Mouse (Mus musculus) MEL (cell line): ENCODE measurements around the gene Nabp2. TPM values are rescaled to one million over a fixed set of nuclear protein-coding genes. Genes with fewer than 3 reads are reported as not detected.

Source experiments
- DNase-seq: peaks from one replicate; pipeline ENCODE4 v3.0.0; 2011; ENCODE audit warnings: low read depth, low spot score
- H3K27ac ChIP-seq: 2 replicates; pipeline ENCODE4 v1.5.1; 2012; ENCODE audit warnings: low read depth, mild to moderate bottlenecking, control low read depth, low read length, moderate library complexity; ENCODE audit not compliant: control insufficient read depth
- H3K27me3 ChIP-seq, 2 experiments: fragments of 150-350 bp in 1 of 2; sonication (generic) in 1 of 2; 2 replicates each; pipeline ENCODE4 v1.6.1; 2012; ENCODE audit warnings: low read length in 2 of 2, mild to moderate bottlenecking in 2 of 2, improper control_type of control experiment in 1 of 2, moderate library complexity in 1 of 2; ENCODE audit not compliant: insufficient read depth in 2 of 2, control insufficient read depth in 1 of 2
- H3K36me3 ChIP-seq, 2 experiments: 2 replicates each; pipeline ENCODE4 v1.6.1; 2012 to 2014; ENCODE audit warnings: low read length in 2 of 2, improper control_type of control experiment in 1 of 2, inconsistent platforms in 1 of 2, mild to moderate bottlenecking in 1 of 2; ENCODE audit not compliant: insufficient read depth in 2 of 2, control insufficient read depth in 1 of 2
- H3K4me1 ChIP-seq, 2 experiments: fragments of 150-350 bp in 1 of 2; sonication (generic) in 1 of 2; 2 replicates each; pipeline ENCODE4 v1.6.1; 2012; ENCODE audit warnings: low read length in 2 of 2, improper control_type of control experiment in 1 of 2, mild to moderate bottlenecking in 1 of 2; ENCODE audit not compliant: insufficient read depth in 2 of 2, control insufficient read depth in 1 of 2
- H3K4me3 ChIP-seq, 2 experiments: fragments of 150-350 bp in 1 of 2; sonication (generic) in 1 of 2; 2 replicates each; pipeline ENCODE4 v1.5.1; 2012; ENCODE audit warnings: low read depth in 2 of 2, low read length in 2 of 2, mild to moderate bottlenecking in 2 of 2, moderate library complexity in 2 of 2, control low read depth in 1 of 2, improper control_type of control experiment in 1 of 2; ENCODE audit not compliant: control insufficient read depth in 1 of 2, insufficient read depth in 1 of 2
- H3K79me2 ChIP-seq: 2 replicates; pipeline ENCODE4 v1.6.1; 2012; ENCODE audit warnings: mild to moderate bottlenecking, low read length, moderate library complexity; ENCODE audit not compliant: control insufficient read depth, poor library complexity, insufficient read depth
- H3K9ac ChIP-seq: 2 replicates; pipeline ENCODE4 v1.6.1; 2012; ENCODE audit warnings: low read depth, mild to moderate bottlenecking, control low read depth, low read length, moderate library complexity; ENCODE audit not compliant: control insufficient read depth, poor library complexity, severe bottlenecking
- H3K9me3 ChIP-seq: fragments of 150-350 bp; sonication (generic); replicated peaks from 2 replicates; pipeline ENCODE4 v1.6.1; 2012; ENCODE audit warnings: mild to moderate bottlenecking, low read length, improper control_type of control experiment, moderate library complexity; ENCODE audit not compliant: insufficient read depth
- CHD1 ChIP-seq: IDR thresholded peaks from 2 replicates; pipeline ENCODE4 v1.6.1; 2012; ENCODE audit warnings: low read depth, mild to moderate bottlenecking, inconsistent platforms, low read length, improper control_type of control experiment
- CHD2 ChIP-seq: IDR thresholded peaks from 2 replicates; pipeline ENCODE4 v1.6.1; 2011; ENCODE audit warnings: low read length, improper control_type of control experiment
- E2F4 ChIP-seq: IDR thresholded peaks from 2 replicates; pipeline ENCODE4 v1.6.1; 2011; ENCODE audit warnings: low read depth, low read length, improper control_type of control experiment, borderline replicate concordance
- ELF1 ChIP-seq: IDR thresholded peaks from 2 replicates; pipeline ENCODE4 v1.6.1; 2014; ENCODE audit warnings: low read depth, mild to moderate bottlenecking, inconsistent platforms, low read length, improper control_type of control experiment, moderate library complexity
- EP300 ChIP-seq, 2 experiments: IDR thresholded peaks; 2 replicates each; pipeline ENCODE4 v1.6.1; 2011; ENCODE audit warnings: improper control_type of control experiment in 2 of 2, low read length in 2 of 2, low read depth in 1 of 2, mild to moderate bottlenecking in 1 of 2
- ETS1 ChIP-seq: IDR thresholded peaks from 2 replicates; pipeline ENCODE4 v1.6.1; 2012; ENCODE audit warnings: low read depth, mild to moderate bottlenecking, inconsistent platforms, low read length, improper control_type of control experiment, moderate library complexity
- GABPA ChIP-seq: IDR thresholded peaks from 2 replicates; pipeline ENCODE4 v1.6.1; 2012; ENCODE audit warnings: low read depth, mild to moderate bottlenecking, inconsistent platforms, low read length, improper control_type of control experiment, moderate library complexity
- GATA1 ChIP-seq: IDR thresholded peaks from 2 replicates; pipeline ENCODE4 v1.6.1; 2011; ENCODE audit warnings: low read depth, low read length, improper control_type of control experiment
- JUND ChIP-seq: IDR thresholded peaks from 2 replicates; pipeline ENCODE4 v1.6.1; 2011; ENCODE audit warnings: low read depth, mild to moderate bottlenecking, improper control_type of control experiment, low read length
- KAT2A ChIP-seq: conservative IDR thresholded peaks from 2 replicates; pipeline ENCODE4 v1.6.1; 2012; ENCODE audit warnings: low read depth, low read length, improper control_type of control experiment, inconsistent platforms
- MAFK ChIP-seq: IDR thresholded peaks from 2 replicates; pipeline ENCODE4 v1.6.1; 2011; ENCODE audit warnings: low read depth, mild to moderate bottlenecking, low read length, improper control_type of control experiment, borderline replicate concordance
- MAX ChIP-seq: IDR thresholded peaks from 2 replicates; pipeline ENCODE4 v1.6.1; 2011; ENCODE audit warnings: low read length, improper control_type of control experiment
- MAZ ChIP-seq: IDR thresholded peaks from 2 replicates; pipeline ENCODE4 v1.6.1; 2012; ENCODE audit warnings: low read depth, mild to moderate bottlenecking, inconsistent platforms, low read length, improper control_type of control experiment
- MEF2A ChIP-seq: IDR thresholded peaks from 2 replicates; pipeline ENCODE4 v1.6.1; 2014; ENCODE audit warnings: low read depth, mild to moderate bottlenecking, inconsistent platforms, low read length, improper control_type of control experiment; ENCODE audit not compliant: poor library complexity, insufficient replicate concordance, severe bottlenecking; ENCODE audit errors: extremely low read depth
- MYB ChIP-seq: IDR thresholded peaks from 2 replicates; pipeline ENCODE4 v1.6.1; 2011; ENCODE audit warnings: mild to moderate bottlenecking, low read depth, low read length, improper control_type of control experiment
- NELFE ChIP-seq: IDR thresholded peaks from 2 replicates; pipeline ENCODE4 v1.6.1; 2011; ENCODE audit warnings: low read depth, low read length, improper control_type of control experiment
- NRF1 ChIP-seq: IDR thresholded peaks from 2 replicates; pipeline ENCODE4 v1.6.1; 2014; ENCODE audit warnings: low read depth, mild to moderate bottlenecking, inconsistent platforms, low read length, improper control_type of control experiment, moderate library complexity; ENCODE audit not compliant: poor library complexity, insufficient read depth, severe bottlenecking
- POLR2AphosphoS2 ChIP-seq: IDR thresholded peaks from 2 replicates; pipeline ENCODE4 v1.6.1; 2011; ENCODE audit warnings: low read length, improper control_type of control experiment
- POLR2AphosphoS5 ChIP-seq: IDR thresholded peaks from 2 replicates; pipeline ENCODE4 v1.6.1; 2012; ENCODE audit warnings: low read depth, borderline replicate concordance, mild to moderate bottlenecking, inconsistent platforms, low read length, moderate library complexity, mixed read lengths
- RAD21 ChIP-seq: IDR thresholded peaks from 2 replicates; pipeline ENCODE4 v1.6.1; 2011; ENCODE audit warnings: mild to moderate bottlenecking, low read depth, low read length, improper control_type of control experiment
- RCOR1 ChIP-seq: IDR thresholded peaks from 2 replicates; pipeline ENCODE4 v1.6.1; 2012; ENCODE audit warnings: low read depth, mild to moderate bottlenecking, inconsistent platforms, low read length, improper control_type of control experiment
- SIN3A ChIP-seq: IDR thresholded peaks from 2 replicates; pipeline ENCODE4 v1.6.1; 2012; ENCODE audit warnings: low read length, improper control_type of control experiment, inconsistent platforms
- SMC3 ChIP-seq: IDR thresholded peaks from 2 replicates; pipeline ENCODE4 v1.6.1; 2011; ENCODE audit warnings: low read depth, low read length, improper control_type of control experiment
- TAL1 ChIP-seq: IDR thresholded peaks from 2 replicates; pipeline ENCODE4 v1.6.1; 2012; ENCODE audit warnings: mild to moderate bottlenecking, inconsistent platforms, low read length, moderate library complexity, mixed read lengths
- TBP ChIP-seq: IDR thresholded peaks from 2 replicates; pipeline ENCODE4 v1.8.0; 2011; ENCODE audit warnings: low read depth, low read length, improper control_type of control experiment
- UBTF ChIP-seq: IDR thresholded peaks from 2 replicates; pipeline ENCODE4 v1.6.1; 2012; ENCODE audit warnings: low read depth, mild to moderate bottlenecking, inconsistent platforms, low read length, improper control_type of control experiment, moderate library complexity, borderline replicate concordance; ENCODE audit not compliant: insufficient read depth
- USF1 ChIP-seq: IDR thresholded peaks from 2 replicates; pipeline ENCODE4 v1.6.1; 2014; ENCODE audit warnings: low read depth, mild to moderate bottlenecking, inconsistent platforms, low read length, improper control_type of control experiment, moderate library complexity
- USF2 ChIP-seq, 2 experiments: IDR thresholded peaks; 2 replicates each; pipeline ENCODE4 v1.6.1; 2011 to 2012; ENCODE audit warnings: improper control_type of control experiment in 2 of 2, low read length in 2 of 2, borderline replicate concordance in 1 of 2, inconsistent platforms in 1 of 2, low read depth in 1 of 2, mild to moderate bottlenecking in 1 of 2; ENCODE audit not compliant: insufficient read depth in 1 of 2
- ZC3H11A ChIP-seq: IDR thresholded peaks from 2 replicates; pipeline ENCODE4 v1.6.1; 2012; ENCODE audit warnings: low read depth, mild to moderate bottlenecking, inconsistent platforms, low read length, improper control_type of control experiment
- ZKSCAN1 ChIP-seq: IDR thresholded peaks from 2 replicates; pipeline ENCODE4 v1.6.1; 2012; ENCODE audit warnings: low read depth, mild to moderate bottlenecking, inconsistent platforms, low read length, improper control_type of control experiment, moderate library complexity
- ZMIZ1 ChIP-seq: IDR thresholded peaks from 2 replicates; pipeline ENCODE4 v1.6.1; 2012; ENCODE audit warnings: low read depth, mild to moderate bottlenecking, inconsistent platforms, low read length, improper control_type of control experiment, moderate library complexity
- polyA plus RNA-seq, 2 experiments: library from polyadenylated mRNA; stranded (reverse) in 1 of 2; unstranded in 1 of 2; fragments of >175 nt in 1 of 2; fragments of >200 nt in 1 of 2; gene quantifications; 2 replicates each; pipeline versions ENCODE4 v1.2.1 to v1.2.4; 2012; ENCODE audit warnings: low replicate concordance in 2 of 2, low read depth in 1 of 2; ENCODE audit not compliant: insufficient read length in 2 of 2, insufficient read depth in 1 of 2, missing spikeins in 1 of 2
- total RNA-seq: library from RNA; depleted of rRNA; stranded (reverse); fragments of 300-350 nt; gene quantifications from 2 replicates; pipeline ENCODE4 v1.2.3, GENCODE M21; 2012

The Nabp2 gene
- total and polyA plus RNA-seq, 3 experiments: 33.7 to 249 (median 166) TPM

DNA sequence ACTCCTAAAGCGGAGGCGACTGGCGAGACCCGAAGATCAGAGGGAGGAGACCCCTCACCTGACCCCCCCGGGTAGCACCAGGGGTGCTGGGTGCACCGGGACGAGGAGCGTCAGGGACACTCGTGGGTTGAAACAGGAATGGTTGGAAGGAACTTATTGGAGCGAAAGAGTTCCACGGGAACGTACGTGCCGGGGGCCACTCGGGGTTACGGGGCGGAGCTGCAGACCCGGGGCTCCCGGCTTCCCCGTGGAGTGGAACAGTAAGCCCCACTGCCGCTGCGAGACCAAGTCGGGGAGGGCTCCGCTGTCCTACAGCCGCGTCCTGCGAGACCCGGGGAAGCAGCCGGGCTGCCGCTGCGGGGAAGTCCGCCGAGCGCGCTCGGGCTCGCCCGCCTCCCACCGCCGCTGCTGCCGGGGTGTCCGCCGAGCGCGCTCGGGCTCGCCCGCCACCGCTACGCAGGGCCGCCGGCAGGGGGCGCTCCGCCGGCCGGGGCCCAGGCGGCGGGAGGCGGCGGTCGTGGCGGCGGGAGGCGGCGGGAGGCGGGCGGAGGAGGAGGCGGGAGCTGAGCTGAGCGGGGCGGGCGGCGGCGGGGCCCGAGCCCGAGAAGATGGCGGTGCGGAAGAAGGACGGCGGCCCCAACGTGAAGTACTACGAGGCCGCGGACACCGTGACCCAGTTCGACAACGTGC lies 47.6 kb upstream of the Nabp2 start, which contains the start of gene Smarcc2 (continued):
- TF ChIP-seq POLR2AphosphoS2 (no peak), ZMIZ1 (0 out of 2 replicates have a peak, but pooled peaks have one; percentile 15), ZKSCAN1 (no peak), ZC3H11A (no peak), MYB (no peak), TBP (no peak), SMC3 (peak; percentile 37; the same call in 1 of the 2 replicates), TAL1 (no peak), EP300 (IDR thresholded peaks at IDR 0.05; ENCODE audit: low read depth in 1 of 2, low read length in 2 of 2) (no peak), RAD21 (peak; percentile 6; the same call in 1 of the 2 replicates), UBTF (peak; percentile 83; the same call in 1 of the 2 replicates), RCOR1 (no peak), MAFK (no peak)

DNA sequence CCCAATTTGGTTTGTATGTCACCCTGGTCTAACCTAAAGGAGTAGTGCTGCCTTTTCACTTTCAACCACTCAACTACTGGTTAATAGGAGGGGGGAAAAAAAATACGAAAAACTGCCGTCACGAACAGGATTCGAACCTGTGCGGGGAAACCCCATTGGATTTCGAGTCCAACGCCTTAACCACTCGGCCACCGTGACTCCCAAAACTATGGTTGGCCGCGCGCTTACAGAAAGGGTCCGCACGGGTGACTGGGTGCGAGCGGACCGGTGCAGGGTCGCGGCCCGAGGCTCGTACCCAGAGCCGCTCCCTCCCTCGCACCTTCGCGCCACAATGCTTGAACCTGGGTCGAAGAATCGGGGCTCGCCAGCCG lies 47.0 kb upstream of the Nabp2 start:
- H3K36me3 ChIP-seq: peaks cover 4 to 7% of the 10 kb centered on the region in 2 experiments; a peak in 3 of 4 replicates
- H3K4me1 ChIP-seq: peaks cover 5 to 17% of the 10 kb centered on the region in 2 experiments; a peak in 3 of 4 replicates
- no peaks in the 10 kb centered on the region for H3K9me3 ChIP-seq
- peaks cover 21% of the 10 kb centered on the region for H3K79me2 ChIP-seq
- peak; percentile 90 for DNase-seq
- peak overlapping the region; percentile 64 for H3K27ac ChIP-seq
- peak overlapping the region; percentile 62 to 73 for H3K4me3 ChIP-seq
- H3K27me3 ChIP-seq: no peaks in the 10 kb centered on the region
- peak overlapping the region; percentile 81 for H3K9ac ChIP-seq
- TF ChIP-seq MAZ: peak; percentile 72
- TF ChIP-seq CHD2: no peak
- no peak for TF ChIP-seq POLR2AphosphoS5
- TF ChIP-seq GATA1: 0 out of 2 replicates have a peak, but pooled peaks have one; percentile 9
- TF ChIP-seq E2F4: peak; percentile 30; the same call in 1 of the 2 replicates
- no peak for TF ChIP-seq RAD21
- no peak for TF ChIP-seq USF2 (IDR thresholded peaks at IDR 0.05; ENCODE audit: borderline replicate concordance in 1 of 2, insufficient read depth in 1 of 2, low read depth in 1 of 2, low read length in 2 of 2)
- TF ChIP-seq GABPA: no peak
- no peak for TF ChIP-seq SMC3
- no peak for TF ChIP-seq JUND
- TF ChIP-seq CHD1: no peak
- no peak; the same call in 1 of the 2 replicates for TF ChIP-seq KAT2A
- no peak for TF ChIP-seq EP300 (IDR thresholded peaks at IDR 0.05; ENCODE audit: low read depth in 1 of 2, low read length in 2 of 2)
- TF ChIP-seq ZC3H11A: no peak
- TF ChIP-seq ZMIZ1: no peak
- TF ChIP-seq TAL1: no peak
- TF ChIP-seq ETS1: no peak
- TF ChIP-seq NRF1: peak; percentile 46; the same call in 1 of the 2 replicates
- TF ChIP-seq UBTF: no peak
- TF ChIP-seq TBP: peak; percentile 100
- peak; percentile 68; the same call in 1 of the 2 replicates for TF ChIP-seq ELF1
- TF ChIP-seq MAX: no peak
- no peak for TF ChIP-seq MYB
- no peak for TF ChIP-seq MEF2A
- TF ChIP-seq SIN3A: 0 out of 2 replicates have a peak, but pooled peaks have one; percentile 24
- TF ChIP-seq POLR2AphosphoS2: no peak
- no peak for TF ChIP-seq RCOR1
- no peak for TF ChIP-seq NELFE
- no peak for TF ChIP-seq USF1
